Mouse (Mus musculus) heart, embryonic 16.5 days (tissue): Measurements from ENCODE around the gene Tmem254a. TPM values are rescaled to one million over a fixed set of nuclear protein-coding genes. Genes with fewer than 3 reads are reported as not detected.
"Not testable (repeated sequence)": the region's sequence is repeated elsewhere in the genome, so short reads cannot be mapped to it uniquely, and the experiment has no call there.

Experiments used
- ATAC-seq: fragments of 200-750 bp; cut with Nextera tagmentation; replicated peaks from 2 replicates; pipeline ENCODE4 v1.8.0; 2017; ENCODE audit warnings: moderate number of reproducible peaks; ENCODE audit not compliant: insufficient read depth, low FRiP score; ENCODE audit errors: extremely low read depth
- H3K27ac ChIP-seq: fragments of 300-500 bp; sonication (generic); 2 replicates; pipeline ENCODE4 v1.5.1; 2014; ENCODE audit warnings: mild to moderate bottlenecking, low read length, control low read depth, moderate library complexity
- H3K27me3 ChIP-seq: fragments of 300-500 bp; sonication (generic); 2 replicates; pipeline ENCODE4 v1.6.1; 2014; ENCODE audit warnings: low read length, mixed read lengths; ENCODE audit not compliant: control insufficient read depth, insufficient read depth
- H3K36me3 ChIP-seq: fragments of 300-500 bp; sonication (generic); 2 replicates; pipeline ENCODE4 v1.6.1; 2014; ENCODE audit not compliant: control insufficient read depth, insufficient read depth
- H3K4me1 ChIP-seq: fragments of 300-500 bp; sonication (generic); 2 replicates; pipeline ENCODE4 v1.6.1; 2014; ENCODE audit warnings: low read length, mixed read lengths; ENCODE audit not compliant: control insufficient read depth, insufficient read depth
- H3K4me2 ChIP-seq: fragments of 300-500 bp; sonication (generic); 2 replicates; pipeline ENCODE4 v1.6.1; 2014; ENCODE audit warnings: low read depth, mild to moderate bottlenecking, control low read depth, low read length
- H3K4me3 ChIP-seq: fragments of 300-500 bp; sonication (generic); 2 replicates; pipeline ENCODE4 v1.5.1; 2014; ENCODE audit warnings: mild to moderate bottlenecking, control low read depth, low read length
- H3K9ac ChIP-seq: fragments of 300-500 bp; sonication (generic); 2 replicates; pipeline ENCODE4 v1.6.1; 2014; ENCODE audit warnings: low read length, control low read depth
- H3K9me3 ChIP-seq: fragments of 300-500 bp; sonication (generic); replicated peaks from 2 replicates; pipeline ENCODE4 v1.6.1; 2016; ENCODE audit warnings: low read length; ENCODE audit not compliant: control insufficient read depth
- WGBS: fragments of 180-500 bp; shearing (Covaris S2); extraction: QIAGEN DNeasy Blood & Tissue Kit; methylation state at CpG from one replicate; pipeline ENCODE4 v1.1.7; 2014; 5-methylcytosine and 5-hydroxymethylcytosine counted together
- polyA plus RNA-seq: library from polyadenylated mRNA; unstranded; fragments of >200 nt; fragmentation: Nextera tagmentation; extraction: Ambion mirVana; gene quantifications from 2 replicates; pipeline ENCODE4 v1.2.1, GENCODE M21; 2015

The Tmem254a gene
- polyA plus RNA-seq, 1 experiment from 2014 or later = 2.2 TPM

GRCm38 (mm10) chr14:25903000-25903399 is 24.5 kb downstream of the Tmem254a start, which contains the start of gene Plac9a:
Gene Plac9a (minus strand): TSS chr14:25903100.
- no CpG with 5 or more reads among the region's 10 CpGs for WGBS

GRCm38 (mm10) chr14:25895686-25896085 is 31.8 kb downstream of the Tmem254a start:
- no CpG with 5 or more reads among the region's 7 CpGs for WGBS
- not testable (repeated sequence) for H3K4me3 ChIP-seq

More at GRCm38 (mm10) chr14:25903000-25903399, 24.5 kb downstream of the Tmem254a start, which contains the start of gene Plac9a:
- not testable (repeated sequence) for ATAC-seq, H3K4me1 ChIP-seq, H3K27me3 ChIP-seq, H3K4me3 ChIP-seq, H3K27ac ChIP-seq, H3K9ac ChIP-seq, H3K9me3 ChIP-seq, H3K36me3 ChIP-seq, H3K4me2 ChIP-seq

GRCm38 (mm10) chr14:25894566-25894965 is 32.9 kb downstream of the Tmem254a start:
- H3K27me3 ChIP-seq, H3K27ac ChIP-seq, H3K4me1 ChIP-seq, H3K4me3 ChIP-seq, H3K9me3 ChIP-seq, ATAC-seq, H3K4me2 ChIP-seq, H3K36me3 ChIP-seq, H3K9ac ChIP-seq: not testable (repeated sequence)
- WGBS = no CpG with 5 or more reads among the region's 3 CpGs

More at GRCm38 (mm10) chr14:25895686-25896085, 31.8 kb downstream of the Tmem254a start:
- not testable (repeated sequence) for H3K27ac ChIP-seq, H3K9ac ChIP-seq, H3K4me1 ChIP-seq, H3K4me2 ChIP-seq, ATAC-seq, H3K27me3 ChIP-seq, H3K36me3 ChIP-seq, H3K9me3 ChIP-seq

- H3K27ac ChIP-seq, H3K9me3 ChIP-seq, H3K36me3 ChIP-seq, H3K4me3 ChIP-seq, H3K4me2 ChIP-seq, H3K9ac ChIP-seq, H3K4me1 ChIP-seq, H3K27me3 ChIP-seq, ATAC-seq: not testable (repeated sequence)
- no CpG with 5 or more reads among the region's 12 CpGs for WGBS
Observed at GRCm38 (mm10) chr14:25885886-25886285, 41.6 kb downstream of the Tmem254a start.

GRCm38 (mm10) chr14:25881769-25882168 is 45.7 kb downstream of the Tmem254a start:
- not testable (repeated sequence) for H3K36me3 ChIP-seq, H3K27me3 ChIP-seq, H3K4me1 ChIP-seq, H3K4me2 ChIP-seq, H3K27ac ChIP-seq, H3K9ac ChIP-seq, H3K9me3 ChIP-seq, ATAC-seq, H3K4me3 ChIP-seq
- no CpG with 5 or more reads among the region's 9 CpGs for WGBS

GRCm38 (mm10) chr14:25876640-25877039 is 50.8 kb downstream of the Tmem254a start:
- not testable (repeated sequence) for H3K4me2 ChIP-seq, H3K9ac ChIP-seq, H3K4me3 ChIP-seq, H3K9me3 ChIP-seq, H3K27me3 ChIP-seq, ATAC-seq, H3K36me3 ChIP-seq, H3K27ac ChIP-seq
- no CpG with 5 or more reads among the region's 7 CpGs for WGBS
- H3K4me1 ChIP-seq = peaks cover 18% of the 10 kb centered on the region

Other genes with a start within 250 kb of the Tmem254a start
- gene Ppif, start 233.5 kb downstream of the Tmem254a start, polyA plus RNA-seq = 118 and 121 TPM in 2 replicates
- 19.5 and 25.5 TPM in 2 replicates for gene Zcchc24, start 158.6 kb downstream of the Tmem254a start, polyA plus RNA-seq
- 33.9 and 38.1 TPM in 2 replicates for gene Anxa11, start 85.5 kb downstream of the Tmem254a start, polyA plus RNA-seq
- 0.38 and 0.40 TPM in 2 replicates for gene Plac9a, start 24.6 kb downstream of the Tmem254a start, polyA plus RNA-seq
- gene Cphx1, start 10.6 kb upstream of the Tmem254a start, polyA plus RNA-seq = not detected in 2 replicates
- gene Duxbl1, start 50.9 kb upstream of the Tmem254a start, polyA plus RNA-seq = 0.35 and 0.45 TPM in 2 replicates
- gene Gm9780, start 115.0 kb upstream of the Tmem254a start, polyA plus RNA-seq = 19.8 and 22.8 TPM in 2 replicates
- gene Tmem254c, start 139.7 kb upstream of the Tmem254a start, polyA plus RNA-seq = 18.4 and 26.3 TPM in 2 replicates
- gene Cphx2, start 153.8 kb upstream of the Tmem254a start, polyA plus RNA-seq = not detected in 2 replicates
- not detected in 2 replicates for gene Cphx3, start 154.6 kb upstream of the Tmem254a start, polyA plus RNA-seq
- gene Duxbl2, start 190.7 kb upstream of the Tmem254a start, polyA plus RNA-seq = not detected in 2 replicates